Mouse (Mus musculus) midbrain, embryonic 16.5 days (tissue): ENCODE measurements around the gene Cnnm3. TPM values are rescaled to one million over a fixed set of nuclear protein-coding genes. Genes with fewer than 3 reads are reported as not detected.

Experiments
- ATAC-seq: fragments of 200-750 bp; cut with Nextera tagmentation; 2 replicates; pipeline ENCODE4 v1.8.0; 2017; ENCODE audit warnings: moderate TSS enrichment
- H3K27ac ChIP-seq: fragments of 300-500 bp; sonication (generic); 2 replicates; pipeline ENCODE4 v1.5.1; 2014; ENCODE audit warnings: mild to moderate bottlenecking, low read length, mixed read lengths
- H3K27me3 ChIP-seq: fragments of 300-500 bp; sonication (generic); 2 replicates; pipeline ENCODE4 v1.6.1; 2014; ENCODE audit warnings: low read depth, low read length, mixed read lengths; ENCODE audit not compliant: control insufficient read depth, insufficient read depth
- H3K36me3 ChIP-seq: fragments of 300-500 bp; sonication (generic); 2 replicates; pipeline ENCODE4 v1.6.1; 2014; ENCODE audit warnings: mild to moderate bottlenecking, low read length, moderate library complexity, mixed read lengths; ENCODE audit not compliant: control insufficient read depth, insufficient read depth
- H3K4me1 ChIP-seq: fragments of 300-500 bp; sonication (generic); 2 replicates; pipeline ENCODE4 v1.6.1; 2014; ENCODE audit warnings: mild to moderate bottlenecking, low read length, mixed read lengths; ENCODE audit not compliant: control insufficient read depth, insufficient read depth
- H3K4me2 ChIP-seq: fragments of 300-500 bp; sonication (generic); 2 replicates; pipeline ENCODE4 v1.6.1; 2014; ENCODE audit warnings: mild to moderate bottlenecking, low read length, mixed read lengths
- H3K4me3 ChIP-seq: fragments of 300-500 bp; sonication (generic); 2 replicates; pipeline ENCODE4 v1.5.1; 2014; ENCODE audit warnings: low read depth, mild to moderate bottlenecking, low read length, moderate library complexity, mixed read lengths
- H3K9ac ChIP-seq: fragments of 300-500 bp; sonication (generic); 2 replicates; pipeline ENCODE4 v1.6.1; 2014; ENCODE audit warnings: low read depth, low read length, mixed read lengths
- H3K9me3 ChIP-seq: fragments of 300-500 bp; sonication (generic); replicated peaks from 2 replicates; pipeline ENCODE4 v1.6.1; 2014; ENCODE audit warnings: mild to moderate bottlenecking, low read length, mixed read lengths; ENCODE audit not compliant: control insufficient read depth, poor library complexity, severe bottlenecking
- WGBS: fragments of 180-500 bp; shearing (Covaris S2); extraction: QIAGEN DNeasy Blood & Tissue Kit; methylation state at CpG from one replicate; pipeline ENCODE4 v1.1.7; 2014; 5-methylcytosine and 5-hydroxymethylcytosine counted together
- polyA plus RNA-seq: library from polyadenylated mRNA; unstranded; fragments of >200 nt; fragmentation: Nextera tagmentation; extraction: Ambion mirVana; gene quantifications from 2 replicates; pipeline ENCODE4 v1.2.1, GENCODE M21; 2015

The Cnnm3 gene
- polyA plus RNA-seq, 1 experiment from 2014 or later = 4.2 TPM

- no peaks in the 10 kb centered on the region for H3K4me1 ChIP-seq
- no peaks in the 10 kb centered on the region for H3K36me3 ChIP-seq
- no peak overlapping the region for H3K4me2 ChIP-seq
- 50% methylated on average over 9 of the region's 9 CpGs for WGBS
- H3K27me3 ChIP-seq = no peaks in the 10 kb centered on the region
- H3K4me3 ChIP-seq = no peak overlapping the region
- no peaks in the 10 kb centered on the region for H3K9me3 ChIP-seq
- no peak overlapping the region for H3K27ac ChIP-seq
- 0 out of 2 replicates have a peak, but pooled peaks have one; percentile 51 for ATAC-seq
- H3K9ac ChIP-seq = no peak overlapping the region
Observed at GRCm38 (mm10) chr1:36492416-36493139, 19.1 kb upstream of the Cnnm3 start.

- no peak overlapping the region for H3K27ac ChIP-seq
- no peaks in the 10 kb centered on the region for H3K27me3 ChIP-seq
- no peaks in the 10 kb centered on the region for H3K4me1 ChIP-seq
- H3K4me3 ChIP-seq = no peak overlapping the region
- no peak for ATAC-seq
- H3K9ac ChIP-seq = no peak overlapping the region
- no peaks in the 10 kb centered on the region for H3K36me3 ChIP-seq
- WGBS = 84% methylated on average over 6 of the region's 6 CpGs
- H3K4me2 ChIP-seq = no peak overlapping the region
- H3K9me3 ChIP-seq = no peaks in the 10 kb centered on the region
Observed at GRCm38 (mm10) chr1:36493299-36493698, 18.4 kb upstream of the Cnnm3 start.

- Histone ChIP-seq H3K27me3 (no peaks in the 10 kb centered on the region), H3K36me3 (peaks cover 4% of the 10 kb centered on the region; the same call in 1 of the 2 replicates), H3K4me2 (no peak overlapping the region), H3K27ac (no peak overlapping the region), H3K9me3 (no peaks in the 10 kb centered on the region), H3K9ac (no peak overlapping the region), H3K4me3 (no peak overlapping the region), H3K4me1 (no peaks in the 10 kb centered on the region)
- 56% methylated on average over 2 of the region's 2 CpGs for WGBS
- no peak for ATAC-seq
Observed at GRCm38 (mm10) chr1:36496719-36497118, 14.9 kb upstream of the Cnnm3 start.

GRCm38 (mm10) chr1:36497312-36497711, 14.4 kb upstream of the Cnnm3 start:
- WGBS = 58% methylated on average over 2 of the region's 2 CpGs

GRCm38 (mm10) chr1:36501261-36501660, 10.4 kb upstream of the Cnnm3 start:
- H3K27ac ChIP-seq = no peak overlapping the region
- peak; percentile 63 for ATAC-seq
- peaks cover 4% of the 10 kb centered on the region; the same call in 1 of the 2 replicates for H3K36me3 ChIP-seq
- H3K9me3 ChIP-seq = no peaks in the 10 kb centered on the region
- H3K9ac ChIP-seq = no peak overlapping the region
- no peaks in the 10 kb centered on the region for H3K4me1 ChIP-seq
- H3K27me3 ChIP-seq = no peaks in the 10 kb centered on the region
- 5% methylated on average over 3 of the region's 3 CpGs for WGBS
- H3K4me3 ChIP-seq = no peak overlapping the region
- H3K4me2 ChIP-seq = no peak overlapping the region

More at GRCm38 (mm10) chr1:36497312-36497711, 14.4 kb upstream of the Cnnm3 start:
- Histone ChIP-seq H3K4me3 (no peak overlapping the region), H3K4me1 (no peaks in the 10 kb centered on the region), H3K4me2 (no peak overlapping the region), H3K9me3 (no peaks in the 10 kb centered on the region), H3K9ac (no peak overlapping the region), H3K27me3 (no peaks in the 10 kb centered on the region), H3K27ac (no peak overlapping the region), H3K36me3 (peaks cover 4% of the 10 kb centered on the region; the same call in 1 of the 2 replicates)
- no peak for ATAC-seq

- WGBS = 94% methylated on average over 5 of the region's 5 CpGs
- Histone ChIP-seq H3K4me2 (no peak overlapping the region), H3K4me3 (no peak overlapping the region), H3K9ac (no peak overlapping the region), H3K27me3 (no peaks in the 10 kb centered on the region), H3K27ac (no peak overlapping the region), H3K9me3 (no peaks in the 10 kb centered on the region), H3K36me3 (0 out of 2 replicates have a peak, but pooled peaks cover 5% of the 10 kb centered on the region), H3K4me1 (peaks cover 3% of the 10 kb centered on the region)
- no peak for ATAC-seq
Observed at GRCm38 (mm10) chr1:36508238-36508637, 3.4 kb upstream of the Cnnm3 start.

GRCm38 (mm10) chr1:36512089-36512965, 660 bp downstream of the Cnnm3 start:
- Histone ChIP-seq H3K36me3 (no peaks in the 10 kb centered on the region), H3K9me3 (no peaks in the 10 kb centered on the region), H3K27me3 (no peaks in the 10 kb centered on the region), H3K9ac (peak overlapping the region; percentile 91), H3K4me1 (peaks cover 27% of the 10 kb centered on the region), H3K4me3 (peak overlapping the region; percentile 94), H3K4me2 (peak overlapping the region; percentile 84), H3K27ac (peak overlapping the region; percentile 97)
- ATAC-seq = peak; percentile 86
- WGBS = under 1% methylated on average over 69 of the region's 126 CpGs

GRCm38 (mm10) chr1:36512966-36513280, 1.3 kb downstream of the Cnnm3 start:
- H3K27ac ChIP-seq = peak overlapping the region; percentile 97
- peaks cover 30% of the 10 kb centered on the region for H3K4me1 ChIP-seq
- H3K36me3 ChIP-seq = no peaks in the 10 kb centered on the region
- H3K4me2 ChIP-seq = peak overlapping the region; percentile 84
- peak overlapping the region; percentile 91 for H3K9ac ChIP-seq
- WGBS = 1% methylated on average over 16 of the region's 16 CpGs
- H3K27me3 ChIP-seq = no peaks in the 10 kb centered on the region
- ATAC-seq = no peak
- peak overlapping the region; percentile 94 for H3K4me3 ChIP-seq
- H3K9me3 ChIP-seq = no peaks in the 10 kb centered on the region

GRCm38 (mm10) chr1:36513310-36513709, 1.6 kb downstream of the Cnnm3 start:
- H3K27ac ChIP-seq = no peak overlapping the region; the same call in 1 of the 2 replicates
- H3K9me3 ChIP-seq = no peaks in the 10 kb centered on the region
- no peak for ATAC-seq
- WGBS = 0% methylated on average over 1 of the region's 1 CpGs
- peak overlapping the region; percentile 84 for H3K4me2 ChIP-seq
- H3K4me1 ChIP-seq = peaks cover 30% of the 10 kb centered on the region
- peak overlapping the region; percentile 94 for H3K4me3 ChIP-seq
- H3K36me3 ChIP-seq = no peaks in the 10 kb centered on the region; the same call in 1 of the 2 replicates
- no peaks in the 10 kb centered on the region for H3K27me3 ChIP-seq
- H3K9ac ChIP-seq = peak overlapping the region; percentile 91
